Mouse (Mus musculus) thymus, postnatal 0 days (tissue): ENCODE data around the gene Brd1. TPM values are rescaled to one million over a fixed set of nuclear protein-coding genes. Genes with fewer than 3 reads are reported as not detected.
A peak's percentile ranks its signal among the peaks of the same experiment; 100 is the strongest.

ENCODE experiments used
- DNase-seq: peaks from one replicate; pipeline ENCODE4 v3.0.0-alpha.2; 2015; ENCODE audit warnings: low spot score
- polyA plus RNA-seq: library from polyadenylated mRNA; unstranded; fragments of >200 nt; fragmentation: Nextera tagmentation; extraction: Ambion mirVana; gene quantifications from 2 replicates; pipeline ENCODE4 v1.2.1, GENCODE M21; 2015

Brd1 gene
- polyA plus RNA-seq, 1 experiment from 2014 or later, result 25.1 TPM

GRCm38 (mm10) chr15:88691129-88691528 is 42.9 kb downstream of the Brd1 start:
- DNase-seq, result no peak

- no peak for DNase-seq
These were observed 45.9 kb downstream of the Brd1 start for GRCm38 (mm10) chr15:88688120-88688519.

- no peak for DNase-seq
These were observed 47.3 kb downstream of the Brd1 start for GRCm38 (mm10) chr15:88686725-88687124.

- DNase-seq, result no peak
These were observed 50.0 kb downstream of the Brd1 start for GRCm38 (mm10) chr15:88684039-88684438.

- no peak for DNase-seq
These were observed 53.1 kb downstream of the Brd1 start for GRCm38 (mm10) chr15:88680931-88681330.

GRCm38 (mm10) chr15:88677568-88677967 is 56.5 kb downstream of the Brd1 start:
- no peak for DNase-seq

- DNase-seq, result no peak
These were observed 58.0 kb downstream of the Brd1 start for GRCm38 (mm10) chr15:88675998-88676397.

GRCm38 (mm10) chr15:88668693-88669092 is 65.3 kb downstream of the Brd1 start:
- no peak for DNase-seq

GRCm38 (mm10) chr15:88667653-88668052 is 66.4 kb downstream of the Brd1 start:
- no peak for DNase-seq

GRCm38 (mm10) chr15:88665846-88666245 is 68.2 kb downstream of the Brd1 start:
- no peak for DNase-seq

- DNase-seq, result no peak
These were observed 71.0 kb downstream of the Brd1 start for GRCm38 (mm10) chr15:88663041-88663440.

- DNase-seq, result peak; percentile 39
These were observed 71.8 kb downstream of the Brd1 start for GRCm38 (mm10) chr15:88662111-88662850.

GRCm38 (mm10) chr15:88661654-88662053 is 72.4 kb downstream of the Brd1 start:
- no peak for DNase-seq

- DNase-seq, result no peak
These were observed 82.0 kb downstream of the Brd1 start for GRCm38 (mm10) chr15:88652006-88652405.

GRCm38 (mm10) chr15:88651019-88651418 is 83.0 kb downstream of the Brd1 start:
- peak; percentile 38 for DNase-seq

Other genes with a start within 250 kb of the Brd1 start
- not detected in 2 replicates for gene Zdhhc25, start 133.9 kb downstream of the Brd1 start, polyA plus RNA-seq
- gene Zbed4, start 17.4 kb upstream of the Brd1 start, polyA plus RNA-seq, result 26.6 and 27.5 TPM in 2 replicates
- gene Alg12, start 85.1 kb upstream of the Brd1 start, polyA plus RNA-seq, result 6.4 and 7.4 TPM in 2 replicates
- gene Creld2, start 85.4 kb upstream of the Brd1 start, polyA plus RNA-seq, result 63.6 and 78.9 TPM in 2 replicates
- 40.2 and 43.8 TPM in 2 replicates for gene Pim3, start 128.0 kb upstream of the Brd1 start, polyA plus RNA-seq
- not detected in 2 replicates for gene Ttll8, start 220.2 kb upstream of the Brd1 start, polyA plus RNA-seq
- 0.08 TPM in 1 of 2 replicates, not detected in the other for gene Mlc1, start 244.8 kb upstream of the Brd1 start, polyA plus RNA-seq
- 0.22 TPM in 1 of 2 replicates, not detected in the other for gene Mov10l1, start 248.7 kb upstream of the Brd1 start, polyA plus RNA-seq